Mouse (Mus musculus) embryonic facial prominence, embryonic 10.5 days (tissue): ENCODE measurements around the gene Gm3138. TPM values are rescaled to one million over a fixed set of nuclear protein-coding genes. Genes with fewer than 3 reads are reported as not detected.
"Not testable (repeated sequence)": the region's sequence is repeated elsewhere in the genome, so short reads cannot be mapped to it uniquely, and the experiment has no call there.

ENCODE experiments used
- DNase-seq: peaks from one replicate; pipeline ENCODE4 v3.0.0-alpha.2; 2017; ENCODE audit warnings: low spot score
- H3K27ac ChIP-seq: fragments of 300-500 bp; sonication (generic); replicated peaks from 2 replicates; pipeline ENCODE4 v1.5.1; 2016; ENCODE audit warnings: mild to moderate bottlenecking
- H3K27me3 ChIP-seq: fragments of 300-500 bp; sonication (generic); replicated peaks from 2 replicates; pipeline ENCODE4 v1.6.1; 2016; ENCODE audit warnings: low read depth, mild to moderate bottlenecking; ENCODE audit not compliant: poor library complexity, severe bottlenecking
- H3K36me3 ChIP-seq: fragments of 300-500 bp; sonication (generic); replicated peaks from 2 replicates; pipeline ENCODE4 v1.6.1; 2016; ENCODE audit warnings: mild to moderate bottlenecking, moderate library complexity
- H3K4me1 ChIP-seq: fragments of 300-500 bp; sonication (generic); 2 replicates; pipeline ENCODE4 v1.6.1; 2016
- H3K4me3 ChIP-seq: fragments of 300-500 bp; sonication (generic); 2 replicates; pipeline ENCODE4 v1.5.1; 2016; ENCODE audit warnings: mild to moderate bottlenecking, moderate library complexity
- H3K9me3 ChIP-seq: fragments of 300-500 bp; sonication (generic); 2 replicates; pipeline ENCODE4 v1.6.1; 2016; ENCODE audit warnings: mild to moderate bottlenecking
- WGBS: fragments of 180-500 bp; shearing (Covaris S2); methylation state at CpG from one replicate; pipeline ENCODE4 v1.1.7; 2016; 5-methylcytosine and 5-hydroxymethylcytosine counted together
- polyA plus RNA-seq: library from polyadenylated mRNA; unstranded; fragments of >200 nt; fragmentation: Nextera tagmentation; extraction: Ambion mirVana; gene quantifications from 2 replicates; pipeline ENCODE4 v1.2.1, GENCODE M21; 2016

Gene Gm3138
- polyA plus RNA-seq, result not detected in 2 replicates

DNA sequence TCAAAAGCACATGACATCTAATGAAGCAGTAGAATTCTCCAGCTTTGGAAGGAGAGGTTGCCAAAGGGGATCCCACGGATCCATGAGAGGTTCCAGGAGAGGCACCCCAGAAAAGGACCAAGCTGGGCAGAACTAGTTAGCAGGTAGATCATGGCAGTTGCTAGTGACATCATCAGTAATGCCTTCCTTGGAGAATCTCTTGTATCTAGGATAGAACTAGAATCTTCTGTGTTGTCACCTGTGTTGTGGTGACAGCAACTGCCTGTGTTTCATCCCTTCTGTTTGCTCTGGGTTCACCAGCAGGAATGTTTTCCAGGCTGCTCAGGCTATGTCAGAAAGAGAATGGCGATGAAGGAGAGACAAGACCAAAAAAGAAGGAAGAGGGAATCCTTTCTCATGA is at the start of gene Gm3138:
Gm3138 (plus strand) TSS at position 301 of the 400 bp plus-strand sequence.
- WGBS, result no CpG with 5 or more reads among the region's 2 CpGs
- not testable (repeated sequence) for H3K4me1 ChIP-seq, H3K36me3 ChIP-seq, DNase-seq, H3K9me3 ChIP-seq, H3K27ac ChIP-seq, H3K27me3 ChIP-seq, H3K4me3 ChIP-seq

DNA sequence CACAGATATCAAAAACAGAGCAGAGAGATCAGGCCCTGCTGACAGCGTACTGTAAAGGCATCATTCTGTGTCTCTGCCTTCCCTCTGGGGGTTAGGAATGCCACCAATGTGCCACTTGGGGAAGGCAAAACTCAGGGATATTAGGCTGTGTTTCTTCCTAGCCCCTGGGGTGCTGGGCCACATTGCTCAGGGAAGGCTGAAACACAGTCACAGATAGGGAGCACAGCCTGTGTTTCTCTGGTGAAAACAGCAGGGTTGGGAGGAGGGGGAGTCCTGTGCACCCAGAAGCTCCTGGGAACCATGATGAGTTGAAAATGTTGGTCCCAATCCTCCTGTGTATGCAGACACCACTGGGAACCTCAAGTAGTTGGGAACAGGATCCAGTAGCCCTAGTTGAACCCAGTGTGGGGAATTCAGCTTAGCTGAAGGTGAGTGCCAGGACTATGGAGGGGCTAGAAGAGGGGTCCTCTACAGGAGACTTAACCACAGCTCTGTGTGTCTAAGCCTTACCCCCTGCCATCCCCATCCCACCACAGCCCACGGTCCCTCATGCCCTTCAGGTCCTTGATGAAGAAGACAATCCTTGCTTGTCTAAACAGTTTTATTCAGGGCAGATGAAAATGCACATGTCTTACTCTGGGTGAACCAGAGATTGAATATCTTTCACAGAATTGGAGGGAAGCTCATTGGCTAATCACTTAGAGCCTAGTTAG is 20.0 kb downstream of the Gm3138 start:
- 85% methylated on average over 2 of the region's 2 CpGs for WGBS
- not testable (repeated sequence) for H3K4me1 ChIP-seq, H3K9me3 ChIP-seq, H3K27me3 ChIP-seq, H3K27ac ChIP-seq, DNase-seq, H3K36me3 ChIP-seq, H3K4me3 ChIP-seq

GRCm38 (mm10) chr14:4279828-4280227 is 30.4 kb downstream of the Gm3138 start:
- not testable (repeated sequence) for H3K27me3 ChIP-seq, DNase-seq
- WGBS, result 76% methylated on average over 3 of the region's 3 CpGs

More at GRCm38 (mm10) chr14:4279828-4280227, 30.4 kb downstream of the Gm3138 start:
- not testable (repeated sequence) for H3K27ac ChIP-seq, H3K4me1 ChIP-seq, H3K36me3 ChIP-seq, H3K4me3 ChIP-seq, H3K9me3 ChIP-seq

Other genes with a start within 250 kb of the Gm3138 start
- gene Gm5796, start 225.7 kb upstream of the Gm3138 start, polyA plus RNA-seq, result 0.61 and 1.1 TPM in 2 replicates
- not detected in 2 replicates for gene Gm3115, start 165.5 kb upstream of the Gm3138 start, polyA plus RNA-seq
- gene Gm8108, start 139.1 kb upstream of the Gm3138 start, polyA plus RNA-seq, result 0.20 and 0.57 TPM in 2 replicates
- not detected in 2 replicates for gene Gm3127, start 84.6 kb upstream of the Gm3138 start, polyA plus RNA-seq
- gene Gm2974, start 67.1 kb upstream of the Gm3138 start, polyA plus RNA-seq, result 1.1 and 1.5 TPM in 2 replicates
- not detected in 2 replicates for gene Gm3149, start 67.7 kb downstream of the Gm3138 start, polyA plus RNA-seq
- 0.40 and 0.77 TPM in 2 replicates for gene 2610042L04Rik, start 85.1 kb downstream of the Gm3138 start, polyA plus RNA-seq
- gene Gm3159, start 147.9 kb downstream of the Gm3138 start, polyA plus RNA-seq, result not detected in 2 replicates
- 0.94 and 1.2 TPM in 2 replicates for gene Gm3164, start 165.8 kb downstream of the Gm3138 start, polyA plus RNA-seq
- gene Gm3173, start 181.4 kb downstream of the Gm3138 start, polyA plus RNA-seq, result 0.90 TPM in 1 of 2 replicates, not detected in the other
- not detected in 2 replicates for gene Gm3182, start 232.1 kb downstream of the Gm3138 start, polyA plus RNA-seq